Mouse (Mus musculus) CH12.LX (cell line): Measurements from ENCODE around the gene Sfxn3.

Experiments
- BHLHE40 ChIP-seq: IDR thresholded peaks from 2 replicates; pipeline ENCODE4 v1.6.1; 2011; ENCODE audit warnings: mild to moderate bottlenecking, low read depth, low read length, improper control_type of control experiment
- CTCF ChIP-seq, 2 experiments: IDR thresholded peaks in 1 of 2; conservative IDR thresholded peaks in 1 of 2; 2 replicates each; pipeline ENCODE4 v1.5.1; 2011 to 2012; ENCODE audit warnings: low read depth in 2 of 2, low read length in 2 of 2, improper control_type of control experiment in 1 of 2, inconsistent platforms in 1 of 2, mild to moderate bottlenecking in 1 of 2, moderate library complexity in 1 of 2
- EP300 ChIP-seq: IDR thresholded peaks from 2 replicates; pipeline ENCODE4 v1.6.1; 2011; ENCODE audit warnings: low read length, improper control_type of control experiment
- ETS1 ChIP-seq: conservative IDR thresholded peaks from 2 replicates; pipeline ENCODE4 v1.6.1; 2012; ENCODE audit warnings: low read depth, mild to moderate bottlenecking, inconsistent platforms, low read length, improper control_type of control experiment, moderate library complexity
- GABPA ChIP-seq: IDR thresholded peaks from 2 replicates; pipeline ENCODE4 v1.6.1; 2012; ENCODE audit warnings: low read depth, low read length, improper control_type of control experiment, inconsistent platforms; ENCODE audit not compliant: insufficient replicate concordance
- IRF4 ChIP-seq: IDR thresholded peaks from 2 replicates; pipeline ENCODE4 v1.6.1; 2014; ENCODE audit warnings: low read depth, mild to moderate bottlenecking, inconsistent platforms, low read length, improper control_type of control experiment
- KAT2A ChIP-seq: IDR thresholded peaks from 2 replicates; pipeline ENCODE4 v1.6.1; 2012; ENCODE audit warnings: low read length, improper control_type of control experiment, inconsistent platforms; ENCODE audit not compliant: insufficient replicate concordance
- MYC ChIP-seq: IDR thresholded peaks from 2 replicates; pipeline ENCODE4 v1.6.1; 2011; ENCODE audit warnings: low read depth, mild to moderate bottlenecking, improper control_type of control experiment, low read length
- POLR2A ChIP-seq: IDR thresholded peaks from 2 replicates; pipeline ENCODE4 v1.6.1; 2011; ENCODE audit warnings: low read depth, mild to moderate bottlenecking, improper control_type of control experiment, low read length
- USF2 ChIP-seq: conservative IDR thresholded peaks from 2 replicates; pipeline ENCODE4 v1.6.1; 2011; ENCODE audit warnings: low read depth, low read length, improper control_type of control experiment
- ZKSCAN1 ChIP-seq: IDR thresholded peaks from 2 replicates; pipeline ENCODE4 v1.6.1; 2012; ENCODE audit warnings: low read depth, inconsistent platforms, low read length, improper control_type of control experiment, borderline replicate concordance
- ZNF384 ChIP-seq: IDR thresholded peaks from 2 replicates; pipeline ENCODE4 v1.6.1; 2012; ENCODE audit warnings: low read depth, low read length, improper control_type of control experiment, inconsistent platforms

GRCm38 (mm10) chr19:45003740-45004516 is 43.4 kb upstream of the Sfxn3 start:
- TF ChIP-seq CTCF (conservative IDR thresholded peaks at IDR 0.05 in 1 of 2, IDR thresholded peaks at IDR 0.05 in 1 of 2; ENCODE audit: low read depth in 2 of 2, low read length in 2 of 2), result no peak
- no peak for TF ChIP-seq ETS1
- TF ChIP-seq POLR2A, result no peak
- TF ChIP-seq BHLHE40, result no peak
- TF ChIP-seq ZKSCAN1, result no peak
- no peak for TF ChIP-seq MYC
- TF ChIP-seq EP300, result no peak
- TF ChIP-seq KAT2A, result no peak
- no peak for TF ChIP-seq ZNF384
- TF ChIP-seq USF2, result no peak
- TF ChIP-seq GABPA, result no peak
- no peak for TF ChIP-seq IRF4
